Mouse (Mus musculus) limb, embryonic 11.5 days (tissue): ENCODE results near the gene Zfand6. TPM values are rescaled to one million over a fixed set of nuclear protein-coding genes. Genes with fewer than 3 reads are reported as not detected.

Experiments
- ATAC-seq: fragments of 200-750 bp; cut with Nextera tagmentation; 2 replicates; pipeline ENCODE4 v1.8.0; 2017; ENCODE audit warnings: low read depth; ENCODE audit not compliant: insufficient number of reproducible peaks, low FRiP score, low TSS enrichment
- DNase-seq: peaks from one replicate; pipeline ENCODE4 v3.0.0-alpha.2; 2015; ENCODE audit warnings: low spot score
- H3K27ac ChIP-seq: fragments of 300-500 bp; sonication (generic); replicated peaks from 2 replicates; pipeline ENCODE4 v1.5.1; 2014; ENCODE audit warnings: low read depth, mild to moderate bottlenecking, low read length
- H3K27me3 ChIP-seq: fragments of 300-500 bp; sonication (generic); 2 replicates; pipeline ENCODE4 v1.6.1; 2014; ENCODE audit warnings: mild to moderate bottlenecking, low read length, mixed read lengths; ENCODE audit not compliant: control insufficient read depth, insufficient read depth
- H3K36me3 ChIP-seq: fragments of 300-500 bp; sonication (generic); 2 replicates; pipeline ENCODE4 v1.6.1; 2014; ENCODE audit warnings: mild to moderate bottlenecking, low read length, moderate library complexity, mixed read lengths; ENCODE audit not compliant: control insufficient read depth, insufficient read depth
- H3K4me1 ChIP-seq: fragments of 300-500 bp; sonication (generic); 2 replicates; pipeline ENCODE4 v1.6.1; 2014; ENCODE audit warnings: low read length, mixed read lengths; ENCODE audit not compliant: control insufficient read depth, insufficient read depth
- H3K4me2 ChIP-seq: fragments of 300-500 bp; sonication (generic); 2 replicates; pipeline ENCODE4 v1.6.1; 2014; ENCODE audit warnings: low read depth, mild to moderate bottlenecking, moderate library complexity; ENCODE audit not compliant: severe bottlenecking
- H3K4me3 ChIP-seq: fragments of 300-500 bp; sonication (generic); 2 replicates; pipeline ENCODE4 v1.5.1; 2014; ENCODE audit warnings: low read depth, low read length
- H3K9ac ChIP-seq: fragments of 300-500 bp; sonication (generic); 2 replicates; pipeline ENCODE4 v1.6.1; 2014; ENCODE audit warnings: mild to moderate bottlenecking, low read length
- H3K9me3 ChIP-seq: fragments of 300-500 bp; sonication (generic); 2 replicates; pipeline ENCODE4 v1.6.1; 2016; ENCODE audit warnings: low read length; ENCODE audit not compliant: control insufficient read depth
- WGBS: fragments of 180-500 bp; shearing (Covaris S2); extraction: QIAGEN DNeasy Blood & Tissue Kit; methylation state at CpG from one replicate; pipeline ENCODE4 v1.1.7; 2014; 5-methylcytosine and 5-hydroxymethylcytosine counted together
- polyA plus RNA-seq: library from polyadenylated mRNA; unstranded; fragments of >200 nt; fragmentation: Nextera tagmentation; extraction: Ambion mirVana; gene quantifications from 2 replicates; pipeline ENCODE4 v1.2.1, GENCODE M21; 2014

The Zfand6 gene
- polyA plus RNA-seq, 1 experiment from 2014 or later = 197 TPM

DNA sequence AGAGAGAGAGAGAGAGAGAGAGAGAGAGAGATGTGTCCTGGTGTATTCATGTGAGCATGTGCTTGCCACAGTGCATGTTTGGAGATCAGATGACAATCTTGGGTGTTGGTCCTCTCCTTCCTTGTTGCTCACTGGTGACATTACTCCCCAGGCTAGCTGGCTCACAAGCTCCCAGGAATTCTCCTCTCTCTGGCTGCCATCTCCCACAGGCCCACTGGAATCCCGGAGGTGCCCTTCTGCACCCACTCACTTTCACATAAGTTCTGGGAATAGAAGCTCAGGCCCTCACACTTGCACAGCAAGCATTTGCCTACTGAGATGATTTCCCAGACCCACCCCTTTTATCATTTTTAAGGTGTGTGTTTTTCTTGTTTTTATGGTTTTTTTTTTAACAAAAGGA is 110.0 kb downstream of the Zfand6 start:
- H3K4me3 ChIP-seq = no peak overlapping the region
- no peaks in the 10 kb centered on the region for H3K27me3 ChIP-seq
- H3K4me1 ChIP-seq = no peaks in the 10 kb centered on the region
- no peak overlapping the region for H3K27ac ChIP-seq
- DNase-seq = no peak
- H3K9me3 ChIP-seq = no peaks in the 10 kb centered on the region
- ATAC-seq = no peak
- no peak overlapping the region for H3K9ac ChIP-seq
- WGBS = 86% methylated on average over 1 of the region's 1 CpGs
- H3K4me2 ChIP-seq = no peak overlapping the region
- no peaks in the 10 kb centered on the region for H3K36me3 ChIP-seq

GRCm38 (mm10) chr7:84578841-84579240 is 110.9 kb downstream of the Zfand6 start:
- Histone ChIP-seq H3K9ac (no peak overlapping the region), H3K27ac (no peak overlapping the region), H3K9me3 (no peaks in the 10 kb centered on the region), H3K4me3 (no peak overlapping the region), H3K27me3 (no peaks in the 10 kb centered on the region), H3K36me3 (no peaks in the 10 kb centered on the region), H3K4me1 (no peaks in the 10 kb centered on the region), H3K4me2 (no peak overlapping the region)
- ATAC-seq (no peak), DNase-seq (no peak)
- 92% methylated on average over 1 of the region's 1 CpGs for WGBS

- H3K4me3 ChIP-seq = no peak overlapping the region
- no peaks in the 10 kb centered on the region for H3K9me3 ChIP-seq
- H3K9ac ChIP-seq = no peak overlapping the region
- H3K36me3 ChIP-seq = no peaks in the 10 kb centered on the region
- no peaks in the 10 kb centered on the region for H3K27me3 ChIP-seq
- no peak overlapping the region for H3K4me2 ChIP-seq
- ATAC-seq = no peak
- no peaks in the 10 kb centered on the region for H3K4me1 ChIP-seq
- no peak for DNase-seq
- WGBS = 80% methylated on average over 2 of the region's 2 CpGs
- no peak overlapping the region for H3K27ac ChIP-seq
These were observed 112.7 kb downstream of the Zfand6 start for GRCm38 (mm10) chr7:84577034-84577433.

DNA sequence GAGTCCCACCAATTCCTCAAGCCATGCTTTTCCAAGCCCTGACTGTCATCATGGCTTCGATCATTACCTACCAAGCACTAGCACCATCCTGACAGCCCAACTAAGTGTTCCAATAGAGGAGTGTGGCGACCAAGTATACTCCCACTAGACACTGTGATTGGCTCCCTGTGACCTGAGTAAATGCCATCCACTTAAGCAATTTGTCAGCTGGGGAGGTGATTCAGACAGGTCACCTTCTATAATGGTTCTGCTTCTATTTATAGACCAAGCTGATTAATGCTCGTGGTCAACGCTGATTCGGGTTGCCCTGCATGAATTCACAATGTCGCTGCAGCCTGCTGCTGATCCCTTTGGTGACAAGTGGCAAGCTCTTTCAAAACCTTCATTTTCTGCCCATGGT is 123.6 kb downstream of the Zfand6 start:
- ATAC-seq = no peak

DNA sequence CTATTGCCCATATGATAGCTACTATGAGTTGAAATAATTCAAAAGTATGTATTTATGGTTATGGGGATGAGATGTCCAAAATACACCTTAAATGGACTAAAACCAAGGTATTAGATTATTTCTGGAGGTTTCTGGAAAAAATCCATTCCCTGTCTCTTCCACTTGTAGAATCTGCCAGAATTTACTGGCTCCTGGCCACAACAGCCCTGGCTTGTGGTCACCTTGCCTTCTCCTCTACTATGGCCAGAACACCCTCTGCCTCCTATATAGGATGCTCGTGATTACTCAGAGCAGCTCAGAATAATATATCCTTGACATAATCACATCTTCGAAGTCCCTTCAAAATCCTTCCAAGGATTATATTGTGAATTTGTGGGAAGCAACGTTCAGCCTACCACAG is 125.5 kb downstream of the Zfand6 start:
- Histone ChIP-seq H3K9ac (no peak overlapping the region), H3K4me1 (no peaks in the 10 kb centered on the region), H3K9me3 (no peaks in the 10 kb centered on the region), H3K4me3 (no peak overlapping the region), H3K36me3 (no peaks in the 10 kb centered on the region), H3K27ac (no peak overlapping the region), H3K4me2 (no peak overlapping the region), H3K27me3 (no peaks in the 10 kb centered on the region)
- DNase-seq (no peak), ATAC-seq (no peak)
- WGBS = 83% methylated on average over 3 of the region's 3 CpGs

More for the DNA sequence above, 123.6 kb downstream of the Zfand6 start:
- no peak for DNase-seq
- WGBS = 76% methylated on average over 6 of the region's 6 CpGs
- Histone ChIP-seq H3K27me3 (no peaks in the 10 kb centered on the region), H3K4me2 (no peak overlapping the region), H3K9me3 (no peaks in the 10 kb centered on the region), H3K9ac (no peak overlapping the region), H3K4me1 (no peaks in the 10 kb centered on the region), H3K4me3 (no peak overlapping the region), H3K27ac (no peak overlapping the region), H3K36me3 (no peaks in the 10 kb centered on the region)

Other genes starting within 250 kb of the Zfand6 start
- gene Gm2115, start 161.0 kb downstream of the Zfand6 start, polyA plus RNA-seq = 0.03 and 0.20 TPM in 2 replicates
- gene Fah, start 83.2 kb downstream of the Zfand6 start, polyA plus RNA-seq = 1.2 and 1.9 TPM in 2 replicates
- gene Olfr291, start 163.6 kb upstream of the Zfand6 start, polyA plus RNA-seq = not detected in 2 replicates